Mouse (Mus musculus): ENCODE data around the gene Plgrkt.

The Plgrkt gene

GRCm38 (mm10) chr19:29379839-29380603 is 12.8 kb upstream of the Plgrkt start:
- DNase-seq (ENCODE audit: low read depth, low spot score), result no peak

- DNase-seq (ENCODE audit: low read depth, low spot score), result no peak
Measured at GRCm38 (mm10) chr19:29376382-29376781, 9.2 kb upstream of the Plgrkt start.

GRCm38 (mm10) chr19:29374947-29375346 is 7.8 kb upstream of the Plgrkt start:
- no peak for DNase-seq (ENCODE audit: low read depth, low spot score)

- DNase-seq (ENCODE audit: low read depth, low spot score), result no peak
Measured at GRCm38 (mm10) chr19:29373438-29373837, 6.2 kb upstream of the Plgrkt start.

- DNase-seq (ENCODE audit: low read depth, low spot score), result no peak
Measured at GRCm38 (mm10) chr19:29372621-29373020, 5.4 kb upstream of the Plgrkt start.

- no peak for DNase-seq (ENCODE audit: low read depth, low spot score)
Measured at GRCm38 (mm10) chr19:29372138-29372537, 4.9 kb upstream of the Plgrkt start.

GRCm38 (mm10) chr19:29371284-29372081 is 4.3 kb upstream of the Plgrkt start:
- no peak for DNase-seq (ENCODE audit: low read depth, low spot score)

GRCm38 (mm10) chr19:29370545-29371283 is 3.5 kb upstream of the Plgrkt start:
- DNase-seq (ENCODE audit: low read depth, low spot score), result no peak

- no peak for DNase-seq (ENCODE audit: low read depth, low spot score)
Measured at GRCm38 (mm10) chr19:29370112-29370511, 2.9 kb upstream of the Plgrkt start.

GRCm38 (mm10) chr19:29368671-29369309 is 1.6 kb upstream of the Plgrkt start:
- no peak for DNase-seq (ENCODE audit: low read depth, low spot score)

- DNase-seq (ENCODE audit: low read depth, low spot score), result no peak
Measured at GRCm38 (mm10) chr19:29368041-29368440, 851 bp upstream of the Plgrkt start.

GRCm38 (mm10) chr19:29366226-29366968 is 793 bp downstream of the Plgrkt start:
- no peak for DNase-seq (ENCODE audit: low read depth, low spot score)

- DNase-seq (ENCODE audit: low read depth, low spot score), result no peak
Measured at GRCm38 (mm10) chr19:29365105-29365504, 2.1 kb downstream of the Plgrkt start.

- no peak for DNase-seq (ENCODE audit: low read depth, low spot score)
Measured at GRCm38 (mm10) chr19:29364076-29364475, 3.1 kb downstream of the Plgrkt start.

GRCm38 (mm10) chr19:29363557-29363956 is 3.6 kb downstream of the Plgrkt start:
- DNase-seq (ENCODE audit: low read depth, low spot score), result no peak

GRCm38 (mm10) chr19:29362173-29362930 is 4.8 kb downstream of the Plgrkt start:
- no peak for DNase-seq (ENCODE audit: low read depth, low spot score)

GRCm38 (mm10) chr19:29361468-29362130 is 5.6 kb downstream of the Plgrkt start:
- DNase-seq (ENCODE audit: low read depth, low spot score), result peak; percentile 88

- DNase-seq (ENCODE audit: low read depth, low spot score), result no peak
Measured at GRCm38 (mm10) chr19:29360251-29360650, 6.9 kb downstream of the Plgrkt start.

- no peak for DNase-seq (ENCODE audit: low read depth, low spot score)
Measured at GRCm38 (mm10) chr19:29356281-29356680, 10.9 kb downstream of the Plgrkt start.
